Mouse (Mus musculus) right cerebral cortex, postnatal 10 days (tissue): ENCODE measurements around the gene Lmf1.
A peak's percentile ranks its signal among the peaks of the same experiment; 100 is the strongest.

ENCODE experiments used
- DNase-seq, 2 experiments: peaks; one replicate each; pipeline ENCODE4 v3.0.0; 2021; ENCODE audit warnings: low spot score in 2 of 2

Gene Lmf1

GRCm38 (mm10) chr17:25578920-25579319 is at the start of gene Lmf1:
TSS of gene Lmf1 (plus strand) at chr17:25579085.
- DNase-seq, result peak; percentile 97 to 98

DNA sequence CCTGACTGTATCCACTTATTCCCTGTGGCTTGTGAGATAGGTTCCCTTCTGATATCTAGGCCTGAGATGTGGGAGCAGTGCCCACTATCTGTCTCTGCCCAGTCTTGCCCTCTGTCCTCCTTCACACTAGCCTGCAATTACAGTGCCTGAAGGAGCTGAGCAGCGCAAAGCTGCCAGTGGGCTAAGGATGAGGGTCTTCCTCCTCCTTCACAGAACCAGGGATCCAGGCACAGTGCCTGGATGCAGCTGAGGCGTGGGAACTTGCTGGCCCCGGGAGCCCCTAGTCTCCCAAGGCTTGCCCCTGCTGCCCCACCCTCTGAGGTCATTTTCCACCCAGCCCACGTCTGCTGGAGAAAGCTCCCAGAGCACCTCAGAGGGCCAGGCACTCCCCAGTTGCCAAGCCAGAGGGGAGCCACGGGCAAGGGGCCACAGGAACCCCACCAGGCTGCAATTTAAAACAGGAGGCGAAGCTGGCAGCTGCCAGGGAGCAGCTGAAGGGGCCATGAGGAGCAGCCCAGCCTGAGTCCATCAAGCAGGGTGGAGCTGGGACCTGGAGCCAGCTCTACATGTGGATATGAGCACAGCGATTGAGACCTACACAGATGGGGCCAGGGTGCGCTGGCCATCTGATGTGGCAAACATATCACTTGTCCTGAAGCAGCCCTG is 48.4 kb upstream of the Lmf1 start:
- DNase-seq, result peak; percentile 47 to 68

DNA sequence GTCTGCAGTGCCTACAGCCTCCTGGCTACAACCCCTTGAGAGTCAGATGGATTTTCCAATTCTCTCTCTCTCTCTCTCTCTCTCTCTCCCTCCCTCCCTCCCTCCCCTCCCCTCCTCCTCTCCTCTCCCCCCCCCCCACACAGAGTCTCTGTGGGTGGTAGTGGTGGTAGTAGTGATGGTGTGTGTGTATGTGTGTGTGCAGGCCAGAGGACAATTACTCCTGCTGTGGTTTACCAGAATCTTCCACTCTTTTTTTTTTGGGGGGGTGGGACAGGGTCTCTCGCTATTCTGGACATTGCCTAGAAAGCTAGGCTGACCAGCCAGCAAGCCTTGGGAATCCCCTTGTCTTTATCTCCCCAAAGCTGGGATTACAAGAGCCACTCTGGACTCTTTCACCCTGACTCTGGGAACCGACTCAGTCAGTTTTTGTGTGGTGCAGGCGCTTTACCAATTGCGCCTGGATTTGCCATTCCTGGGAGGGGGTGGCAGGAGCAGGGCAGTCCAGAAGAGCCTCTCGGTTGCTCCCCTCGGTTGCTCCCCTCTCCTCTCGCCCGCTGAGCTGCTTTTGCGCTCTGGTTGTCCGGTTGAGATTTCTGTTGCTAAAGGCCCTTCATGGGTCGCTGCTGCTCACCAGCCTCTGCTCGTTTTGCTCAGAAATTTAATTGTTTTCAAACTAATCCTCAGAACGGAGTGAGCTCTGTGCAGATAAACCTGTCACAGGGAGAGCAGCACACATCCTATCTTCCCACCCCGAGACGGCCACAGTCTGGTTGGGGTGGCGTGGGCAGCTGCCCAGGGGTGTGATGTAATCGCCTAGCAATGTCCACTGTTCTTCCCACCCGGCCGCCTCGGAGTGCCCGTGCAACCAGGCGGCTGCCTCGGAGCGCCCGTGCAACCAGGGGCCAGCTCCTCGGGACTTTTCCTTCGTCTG is 39.7 kb upstream of the Lmf1 start:
- peak; percentile 50 to 66 for DNase-seq

DNA sequence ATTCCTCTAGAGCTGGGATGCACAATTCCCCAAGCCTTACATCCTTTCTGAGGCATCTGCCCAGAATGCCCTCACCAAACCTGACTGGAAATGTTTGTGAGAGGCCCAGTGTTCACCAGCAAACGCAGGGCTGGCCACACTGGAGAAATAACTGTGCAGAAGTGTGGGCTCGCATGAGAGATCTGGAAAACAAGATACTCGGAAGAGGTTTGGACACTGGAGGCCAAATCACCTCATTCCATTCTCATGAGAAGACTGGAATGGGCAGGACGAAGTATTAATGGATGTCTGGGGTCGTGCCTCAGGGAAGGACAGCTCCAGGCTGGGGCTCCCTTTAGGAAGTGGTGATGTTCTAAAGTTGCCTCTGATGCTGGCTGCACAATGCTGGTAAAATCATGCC is 38.2 kb upstream of the Lmf1 start:
- DNase-seq, result no peak

DNA sequence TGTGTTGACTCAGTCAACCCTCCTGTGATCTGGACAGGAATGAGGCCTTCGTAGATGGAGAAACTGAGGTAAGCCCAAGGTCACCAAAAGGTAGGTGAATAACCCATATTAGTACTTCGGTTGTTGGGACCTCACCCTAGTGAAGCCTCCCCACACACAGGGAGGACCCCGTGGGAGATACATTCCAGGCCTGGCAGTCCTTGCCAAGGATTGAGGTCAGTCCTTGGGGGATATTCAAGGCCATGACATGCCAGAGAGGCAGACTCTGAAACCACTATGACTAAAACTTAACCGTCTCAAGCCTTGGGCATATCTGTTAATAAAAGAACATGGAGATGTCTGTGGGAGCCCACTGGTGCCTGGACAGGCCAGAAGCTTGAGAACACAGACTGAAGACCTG is 37.1 kb upstream of the Lmf1 start:
- DNase-seq, result no peak

DNA sequence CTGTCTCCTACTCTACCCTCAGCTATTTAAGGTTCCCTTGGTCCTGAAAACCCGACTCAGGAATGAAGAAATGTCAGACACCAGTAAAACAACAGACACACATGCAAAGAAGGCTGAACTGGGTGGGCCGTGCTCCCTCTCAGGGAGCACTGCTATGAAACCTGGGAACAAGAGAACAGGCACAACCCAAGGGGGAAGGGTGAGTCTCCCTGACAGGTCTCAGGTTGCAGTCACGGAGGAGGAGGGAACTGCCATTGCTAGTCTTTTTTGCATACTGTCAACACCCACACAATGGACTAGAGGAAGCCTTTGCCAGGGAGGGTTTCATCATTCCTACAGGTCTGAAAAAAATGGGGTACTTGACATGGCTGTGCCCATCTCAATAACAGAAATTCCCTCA is 31.9 kb upstream of the Lmf1 start:
- DNase-seq, result no peak

GRCm38 (mm10) chr17:25550020-25550419 is 28.9 kb upstream of the Lmf1 start:
- no peak for DNase-seq

DNA sequence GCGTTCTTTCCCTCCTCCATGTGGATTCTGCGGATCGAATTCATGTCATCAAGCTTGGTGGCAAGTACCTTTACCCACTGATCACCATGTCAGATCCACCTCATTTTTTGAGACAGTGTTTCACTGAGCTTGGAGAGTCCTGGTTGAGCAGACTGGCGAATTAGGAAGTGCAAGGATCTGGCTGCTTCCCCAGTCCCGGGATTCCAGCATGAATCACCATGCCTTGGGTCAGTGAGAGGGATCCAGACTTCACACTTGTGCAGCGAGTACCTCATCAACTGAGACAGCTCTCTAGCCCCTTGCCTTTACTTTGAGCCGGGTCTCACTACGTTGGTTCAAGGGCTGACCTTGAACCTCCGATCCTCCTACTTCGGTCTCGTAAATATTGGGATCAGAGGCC is 27.6 kb upstream of the Lmf1 start:
- DNase-seq, result no peak

- DNase-seq, result no peak
Observed at GRCm38 (mm10) chr17:25555159-25555558, 23.7 kb upstream of the Lmf1 start.

- DNase-seq, result peak; percentile 89 to 93
Observed at GRCm38 (mm10) chr17:25555666-25556629, 22.9 kb upstream of the Lmf1 start.

- DNase-seq, result peak; percentile 85 to 90
Observed at GRCm38 (mm10) chr17:25556630-25557354, 22.1 kb upstream of the Lmf1 start.

DNA sequence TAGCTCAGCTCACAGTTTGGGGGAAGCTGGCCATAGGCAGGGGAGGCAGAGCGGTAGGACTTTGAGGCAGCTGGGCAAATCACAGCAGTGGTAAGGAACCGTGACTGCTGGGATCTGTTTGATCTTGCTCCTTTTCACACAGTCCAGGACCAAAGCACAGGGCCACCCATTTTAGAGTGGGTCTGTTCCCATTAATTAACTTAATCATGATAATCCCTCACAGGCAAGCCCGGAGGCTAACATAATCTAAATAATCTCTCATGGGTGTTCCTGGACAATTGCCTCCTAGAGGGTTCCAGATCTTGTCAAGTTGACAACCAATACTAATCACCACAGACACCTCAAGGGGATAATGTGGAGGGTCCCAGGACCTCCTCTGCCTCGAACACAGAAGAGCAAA is 19.3 kb upstream of the Lmf1 start:
- no peak for DNase-seq

GRCm38 (mm10) chr17:25560554-25561222 is 18.2 kb upstream of the Lmf1 start:
- peak in 1 of 2 experiments; percentile 42 for DNase-seq

- peak; percentile 87 to 91 for DNase-seq
Observed at GRCm38 (mm10) chr17:25561223-25562028, 17.5 kb upstream of the Lmf1 start.

- DNase-seq, result peak; percentile 74 to 79
Observed at GRCm38 (mm10) chr17:25564481-25564880, 14.4 kb upstream of the Lmf1 start.

- DNase-seq, result peak; percentile 78 to 80
Observed at GRCm38 (mm10) chr17:25565244-25565643, 13.6 kb upstream of the Lmf1 start.

DNA sequence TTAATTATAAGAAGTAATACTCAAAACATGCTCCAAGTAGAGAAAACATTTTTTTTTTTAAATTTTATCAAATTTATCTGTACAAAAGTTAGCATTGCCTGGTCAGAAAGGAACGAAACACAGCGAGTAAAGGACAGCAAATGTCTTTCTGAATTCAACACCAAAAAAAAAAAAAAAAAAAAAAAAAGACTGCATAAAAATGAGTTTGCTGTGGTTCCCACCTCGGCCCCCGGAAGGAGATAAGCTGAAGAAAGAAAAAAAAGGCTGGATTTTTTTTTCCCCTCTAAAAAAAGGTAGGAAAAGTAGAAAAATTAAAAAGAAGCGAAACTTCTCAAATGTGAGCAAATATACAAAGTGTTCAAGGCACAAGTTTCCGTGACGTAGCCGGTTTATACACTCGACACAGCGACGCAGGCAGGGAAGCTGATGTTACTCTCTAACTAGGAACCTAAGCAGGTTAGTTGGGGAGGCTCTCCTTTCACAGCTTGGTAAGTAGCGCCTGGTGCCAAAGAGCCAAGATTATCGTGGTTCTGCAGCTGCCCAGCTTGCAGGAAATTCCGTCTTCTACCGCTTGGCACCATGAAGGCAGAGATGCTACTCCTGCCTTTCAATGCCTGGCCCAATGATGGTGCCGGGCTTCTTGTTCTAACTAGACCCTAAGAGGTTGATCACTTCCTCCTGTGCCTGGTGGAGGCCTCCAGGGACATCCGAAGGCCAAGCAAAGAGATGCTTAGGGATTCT is 12.9 kb upstream of the Lmf1 start:
- DNase-seq, result no peak

- DNase-seq, result peak; percentile 69 to 70
Observed at GRCm38 (mm10) chr17:25567261-25567660, 11.6 kb upstream of the Lmf1 start.

DNA sequence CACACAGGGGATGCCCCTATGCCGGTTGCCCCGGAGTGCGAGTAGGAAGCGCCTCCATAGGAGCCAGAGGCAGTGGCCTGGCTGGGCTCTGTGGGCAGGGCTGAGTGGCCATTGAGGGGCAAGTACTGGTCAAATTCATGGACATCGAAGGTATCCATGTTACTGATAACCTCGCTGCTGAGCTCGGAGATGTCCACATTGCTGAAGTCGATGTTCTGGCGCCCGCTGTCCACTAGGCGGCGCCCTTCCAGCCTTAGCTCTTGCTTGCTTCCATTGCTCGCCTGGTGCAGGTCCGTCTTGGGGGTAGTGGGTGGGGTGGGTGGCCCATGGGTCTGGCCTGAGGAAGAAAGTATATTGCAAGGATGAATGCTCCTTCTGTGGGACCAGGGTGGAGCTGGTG is 11.1 kb upstream of the Lmf1 start:
- DNase-seq, result peak; percentile 83 to 86
